Mouse (Mus musculus) heart, embryonic 10.5 days (tissue): ENCODE results near the gene Trpc6. TPM values are rescaled to one million over a fixed set of nuclear protein-coding genes. Genes with fewer than 3 reads are reported as not detected.

Experiments
- DNase-seq: peaks from one replicate; pipeline ENCODE4 v3.0.0-alpha.2; 2017; ENCODE audit warnings: low spot score
- H3K27ac ChIP-seq: fragments of 300-500 bp; sonication (generic); 2 replicates; pipeline ENCODE4 v1.5.1; 2016; ENCODE audit warnings: mild to moderate bottlenecking
- H3K27me3 ChIP-seq: fragments of 300-500 bp; sonication (generic); 2 replicates; pipeline ENCODE4 v1.6.1; 2016; ENCODE audit warnings: mild to moderate bottlenecking; ENCODE audit not compliant: poor library complexity, insufficient read depth, severe bottlenecking
- H3K36me3 ChIP-seq: fragments of 300-500 bp; sonication (generic); 2 replicates; pipeline ENCODE4 v1.6.1; 2016; ENCODE audit warnings: mild to moderate bottlenecking, moderate library complexity
- H3K4me1 ChIP-seq: fragments of 300-500 bp; sonication (generic); 2 replicates; pipeline ENCODE4 v1.6.1; 2016; ENCODE audit warnings: mild to moderate bottlenecking
- H3K4me3 ChIP-seq: fragments of 300-500 bp; sonication (generic); 2 replicates; pipeline ENCODE4 v1.5.1; 2016; ENCODE audit warnings: mild to moderate bottlenecking, moderate library complexity
- H3K9me3 ChIP-seq: fragments of 300-500 bp; sonication (generic); 2 replicates; pipeline ENCODE4 v1.6.1; 2016; ENCODE audit warnings: mild to moderate bottlenecking, moderate library complexity
- WGBS: fragments of 180-500 bp; shearing (Covaris S2); methylation state at CpG from one replicate; pipeline ENCODE4 v1.1.7; 2016; 5-methylcytosine and 5-hydroxymethylcytosine counted together
- polyA plus RNA-seq: library from polyadenylated mRNA; unstranded; fragments of >200 nt; fragmentation: Nextera tagmentation; extraction: Ambion mirVana; gene quantifications from 2 replicates; pipeline ENCODE4 v1.2.1, GENCODE M21; 2016

Gene Trpc6
- polyA plus RNA-seq, 1 experiment from 2014 or later = 1.5 TPM

GRCm38 (mm10) chr9:8693177-8693576 is 149.2 kb downstream of the Trpc6 start:
- Histone ChIP-seq H3K27me3 (no peaks in the 10 kb centered on the region), H3K9me3 (no peaks in the 10 kb centered on the region), H3K4me3 (no peak overlapping the region), H3K36me3 (no peaks in the 10 kb centered on the region), H3K4me1 (no peaks in the 10 kb centered on the region), H3K27ac (no peak overlapping the region)
- DNase-seq = no peak
- WGBS = 57% methylated on average over 2 of the region's 2 CpGs

GRCm38 (mm10) chr9:8700669-8701068 is 156.7 kb downstream of the Trpc6 start:
- Histone ChIP-seq H3K27ac (no peak overlapping the region), H3K4me3 (no peak overlapping the region), H3K36me3 (no peaks in the 10 kb centered on the region), H3K4me1 (no peaks in the 10 kb centered on the region), H3K27me3 (no peaks in the 10 kb centered on the region), H3K9me3 (no peaks in the 10 kb centered on the region)
- WGBS = 25% methylated on average over 5 of the region's 5 CpGs
- DNase-seq = peak; percentile 77

GRCm38 (mm10) chr9:8703516-8703915 is 159.6 kb downstream of the Trpc6 start:
- Histone ChIP-seq H3K27me3 (no peaks in the 10 kb centered on the region), H3K4me1 (no peaks in the 10 kb centered on the region), H3K4me3 (no peak overlapping the region), H3K36me3 (no peaks in the 10 kb centered on the region), H3K9me3 (no peaks in the 10 kb centered on the region), H3K27ac (no peak overlapping the region)
- DNase-seq = no peak
- WGBS = 77% methylated on average over 1 of the region's 1 CpGs

GRCm38 (mm10) chr9:8703956-8704355 is 160.0 kb downstream of the Trpc6 start:
- no peaks in the 10 kb centered on the region for H3K4me1 ChIP-seq
- H3K27ac ChIP-seq = no peak overlapping the region
- no peaks in the 10 kb centered on the region for H3K9me3 ChIP-seq
- no peaks in the 10 kb centered on the region for H3K36me3 ChIP-seq
- H3K4me3 ChIP-seq = no peak overlapping the region
- 57% methylated on average over 5 of the region's 5 CpGs for WGBS
- no peak for DNase-seq
- no peaks in the 10 kb centered on the region for H3K27me3 ChIP-seq

- Histone ChIP-seq H3K4me3 (no peak overlapping the region), H3K27ac (no peak overlapping the region), H3K4me1 (no peaks in the 10 kb centered on the region), H3K27me3 (no peaks in the 10 kb centered on the region), H3K9me3 (no peaks in the 10 kb centered on the region), H3K36me3 (no peaks in the 10 kb centered on the region)
- no peak for DNase-seq
- whole genome bisulfite sequencing = 61% methylated on average over 3 of the region's 3 CpGs
Measured at GRCm38 (mm10) chr9:8710052-8710739, 166.3 kb downstream of the Trpc6 start.

GRCm38 (mm10) chr9:8719017-8719416 is 175.1 kb downstream of the Trpc6 start:
- Histone ChIP-seq H3K4me1 (no peaks in the 10 kb centered on the region), H3K27me3 (no peaks in the 10 kb centered on the region), H3K36me3 (no peaks in the 10 kb centered on the region), H3K4me3 (no peak overlapping the region), H3K27ac (no peak overlapping the region), H3K9me3 (no peaks in the 10 kb centered on the region)
- 43% methylated on average over 1 of the region's 1 CpGs for WGBS
- no peak for DNase-seq

GRCm38 (mm10) chr9:8729056-8729455 is 185.1 kb downstream of the Trpc6 start:
- 77% methylated on average over 3 of the region's 3 CpGs for WGBS
- no peaks in the 10 kb centered on the region for H3K36me3 ChIP-seq
- no peak for DNase-seq
- no peak overlapping the region for H3K4me3 ChIP-seq
- no peaks in the 10 kb centered on the region for H3K4me1 ChIP-seq
- no peaks in the 10 kb centered on the region for H3K27me3 ChIP-seq
- H3K27ac ChIP-seq = no peak overlapping the region
- no peaks in the 10 kb centered on the region for H3K9me3 ChIP-seq
